8 mouse cellular contexts compared by ENCODE assay signal in the genomic region with DNA sequence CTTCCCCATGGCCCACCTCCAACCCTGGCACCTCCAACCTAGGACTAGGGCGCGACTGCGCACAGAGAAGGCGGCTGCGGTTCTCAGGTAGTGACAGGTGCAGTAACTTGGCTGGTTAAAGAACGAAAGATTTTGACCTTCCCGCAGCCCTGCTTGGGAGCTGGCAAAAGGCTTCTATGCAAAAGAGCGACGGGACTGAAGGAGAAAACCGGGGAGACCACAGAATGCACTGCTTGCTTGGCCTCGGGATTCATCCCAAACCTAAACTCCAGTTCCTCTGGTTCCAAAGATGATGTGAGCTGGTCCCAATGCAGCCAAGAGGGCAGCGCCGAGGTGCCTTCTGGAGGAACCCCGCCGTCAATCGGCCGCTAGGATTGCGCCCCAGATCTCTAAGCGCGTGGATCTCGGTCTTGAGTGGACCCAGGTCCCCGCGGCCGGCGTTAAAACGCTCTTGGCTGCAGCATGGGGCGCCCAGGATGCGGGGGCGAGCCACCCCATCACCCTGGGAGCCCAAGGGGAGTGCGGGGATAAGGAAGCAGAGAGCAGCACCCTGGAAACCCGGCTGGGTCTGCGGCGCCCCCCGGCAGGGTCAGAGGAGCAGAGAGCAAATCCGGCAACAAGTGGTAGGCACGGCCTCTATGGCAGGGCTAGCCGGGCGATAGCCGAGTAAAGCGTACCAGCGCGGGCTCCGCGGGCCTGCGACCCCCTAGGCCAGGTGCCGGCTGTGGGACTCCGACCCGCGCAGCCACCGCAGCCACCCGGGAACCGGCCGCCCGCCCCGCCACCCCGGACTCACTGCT. TPM values are rescaled to one million over a fixed set of nuclear protein-coding genes. Genes with fewer than 3 reads are reported as not detected.
DNase-seq lines count a peak whose midpoint lies in the region; ATAC-seq and TF ChIP-seq lines count a peak whose summit lies in the region.

No protein-coding gene starts in this region.

- TF ChIP-seq EP300 in ES-Bruce4 (IDR thresholded peaks at IDR 0.05; ENCODE audit: insufficient read depth, low read depth, low read length): no peak
- no peak for TF ChIP-seq EP300 in stomach, postnatal 0 days (optimal IDR thresholded peaks at IDR 0.05)

- ATAC-seq in megakaryocyte, adult 5-6 weeks (ENCODE audit: poor library complexity, severe bottlenecking): peak; percentile 49
- peak; percentile 48 for ATAC-seq in stomach, postnatal 0 days (ENCODE audit: low FRiP score, low TSS enrichment)

- H3K4me3 ChIP-seq in heart, embryonic 10.5 days: peak overlapping the region; percentile 87
- peak overlapping the region; percentile 86 for H3K4me3 ChIP-seq in ES-Bruce4 (ENCODE audit: low read depth, low read length)
- H3K4me3 ChIP-seq in stomach, postnatal 0 days (ENCODE audit: low read depth, low read length): peak overlapping the region; percentile 88

- 3% methylated on average over 54 of the region's 56 CpGs for WGBS in heart, embryonic 10.5 days
- under 1% methylated on average over 55 of the region's 56 CpGs for WGBS in stomach, postnatal 0 days

- H3K36me3 ChIP-seq in heart, embryonic 10.5 days: peaks cover 15% of the 10 kb centered on the region
- no peaks in the 10 kb centered on the region; the same call in 1 of the 2 replicates for H3K36me3 ChIP-seq in ES-Bruce4 (ENCODE audit: control insufficient read depth, insufficient read depth, low read length, poor library complexity, severe bottlenecking)
- peaks cover 7% of the 10 kb centered on the region for H3K36me3 ChIP-seq in stomach, postnatal 0 days (ENCODE audit: control insufficient read depth, insufficient read depth, low read length)

- no peak for TF ChIP-seq POLR2A in ES-Bruce4 (IDR thresholded peaks at IDR 0.05; ENCODE audit: insufficient read depth, low read length)

- H3K9ac ChIP-seq in ES-Bruce4 (ENCODE audit: low read depth, poor library complexity, severe bottlenecking): peak overlapping the region; percentile 92
- H3K9ac ChIP-seq in stomach, postnatal 0 days (ENCODE audit: low read length): peak overlapping the region; percentile 96

- no peak for TF ChIP-seq CTCF in ES-Bruce4 (IDR thresholded peaks at IDR 0.05; ENCODE audit: low read depth, low read length)
- TF ChIP-seq CTCF in stomach, postnatal 0 days (IDR thresholded peaks at IDR 0.05; ENCODE audit: low read depth): no peak

- H3K27ac ChIP-seq in heart, embryonic 10.5 days: peak overlapping the region; percentile 89
- H3K27ac ChIP-seq in ES-Bruce4 (ENCODE audit: insufficient read depth, low read length): no peak overlapping the region
- peak overlapping the region; percentile 87 for H3K27ac ChIP-seq in stomach, postnatal 0 days (replicated peaks)

- H3K9me3 ChIP-seq in heart, embryonic 10.5 days: no peaks in the 10 kb centered on the region
- no peaks in the 10 kb centered on the region for H3K9me3 ChIP-seq in ES-Bruce4 (replicated peaks; ENCODE audit: control insufficient read depth, insufficient read depth, low read length, poor library complexity, severe bottlenecking)
- H3K9me3 ChIP-seq in stomach, postnatal 0 days (ENCODE audit: control insufficient read depth, low read length): no peaks in the 10 kb centered on the region

- H3K4me2 ChIP-seq in stomach, postnatal 0 days (replicated peaks; ENCODE audit: low read depth): peak overlapping the region; percentile 97

- no peaks in the 10 kb centered on the region for H3K27me3 ChIP-seq in heart, embryonic 10.5 days (ENCODE audit: insufficient read depth, poor library complexity, severe bottlenecking)
- H3K27me3 ChIP-seq in ES-Bruce4 (ENCODE audit: control insufficient read depth, insufficient read depth, low read length, poor library complexity, severe bottlenecking): no peaks in the 10 kb centered on the region
- no peaks in the 10 kb centered on the region for H3K27me3 ChIP-seq in stomach, postnatal 0 days (ENCODE audit: control insufficient read depth, insufficient read depth, low read length)

- H3K4me1 ChIP-seq in heart, embryonic 10.5 days: peaks cover 16% of the 10 kb centered on the region
- H3K4me1 ChIP-seq in ES-Bruce4 (ENCODE audit: control insufficient read depth, insufficient read depth, low read length): no peaks in the 10 kb centered on the region
- H3K4me1 ChIP-seq in stomach, postnatal 0 days (replicated peaks; ENCODE audit: control insufficient read depth, insufficient read depth): peaks cover 5% of the 10 kb centered on the region; the same call in 1 of the 2 replicates

- DNase-seq in heart, embryonic 10.5 days (ENCODE audit: low spot score): no peak
- DNase-seq in heart, adult 11 months: no peak
- peak; percentile 37 to 39 for DNase-seq in cerebellum, postnatal 36 days
- peak; percentile 11 for DNase-seq in gastrocnemius, postnatal 10 days
- peak; percentile 18 to 53 for DNase-seq in kidney, postnatal 25 days
- peak; percentile 48 for DNase-seq in stomach, postnatal 0 days (ENCODE audit: low spot score)

RNA-seq across cellular contexts. Expression of gene Mia3, which starts 0.6 kb away (rescaled TPM):
- polyA plus RNA-seq in heart, embryonic 10.5 days (2016; fragmentation: Nextera tagmentation; extraction: Ambion mirVana): 83.4 and 89.1 TPM in 2 replicates
- 155 and 167 TPM in 2 replicates for polyA plus RNA-seq in ES-Bruce4 (2011; ENCODE audit: insufficient read depth, insufficient read length, low read depth, missing spikeins)
- 100 to 1,000 TPM; 105 to 133 TPM for total RNA-seq in gastrocnemius, postnatal 10 days (2021)
- total RNA-seq in megakaryocyte, adult 5-6 weeks (2015): 102 and 119 TPM in 2 replicates
- total RNA-seq in megakaryocyte, adult 5-6 weeks (2017): 134 and 164 TPM in 2 replicates
- 56.9 and 57.1 TPM in 2 replicates for polyA plus RNA-seq in stomach, postnatal 0 days (2015; fragmentation: Nextera tagmentation; extraction: Ambion mirVana)

RNA-seq across cellular contexts. Expression of gene Taf1a, which starts 20.0 kb away (rescaled TPM):
- 14.7 and 18.0 TPM in 2 replicates for polyA plus RNA-seq in heart, embryonic 10.5 days (2016; fragmentation: Nextera tagmentation; extraction: Ambion mirVana)
- 24.5 and 26.4 TPM in 2 replicates for polyA plus RNA-seq in ES-Bruce4 (2011; ENCODE audit: insufficient read depth, insufficient read length, low read depth, missing spikeins)
- total RNA-seq in gastrocnemius, postnatal 10 days (2021): 1 to 10 TPM; 4.4 to 7.1 TPM
- 7.5 and 9.1 TPM in 2 replicates for total RNA-seq in megakaryocyte, adult 5-6 weeks (2015)
- total RNA-seq in megakaryocyte, adult 5-6 weeks (2017): 9.4 and 11.0 TPM in 2 replicates
- polyA plus RNA-seq in stomach, postnatal 0 days (2015; fragmentation: Nextera tagmentation; extraction: Ambion mirVana): 9.9 and 10.8 TPM in 2 replicates

RNA-seq across cellular contexts. Expression of gene Hhipl2, which starts 49.2 kb away (rescaled TPM):
- polyA plus RNA-seq in heart, embryonic 10.5 days (2016; fragmentation: Nextera tagmentation; extraction: Ambion mirVana): 0.13 and 0.14 TPM in 2 replicates
- not detected in 2 replicates for polyA plus RNA-seq in ES-Bruce4 (2011; ENCODE audit: insufficient read depth, insufficient read length, low read depth, missing spikeins)
- under 1 TPM in 1 of 2 experiments, not detected in 1; 0.14 TPM for total RNA-seq in gastrocnemius, postnatal 10 days (2021)
- total RNA-seq in megakaryocyte, adult 5-6 weeks (2015): not detected in 2 replicates
- 0.12 TPM in 1 of 2 replicates, not detected in the other for total RNA-seq in megakaryocyte, adult 5-6 weeks (2017)
- polyA plus RNA-seq in stomach, postnatal 0 days (2015; fragmentation: Nextera tagmentation; extraction: Ambion mirVana): not detected in 2 replicates

Comparison
In these comparisons a context has a peak if more than half of its experiments do, and no peak if none do; other contexts are left out.
1. DNase-seq: peak in cerebellum, postnatal 36 days (2 of 2), gastrocnemius, postnatal 10 days (single experiment), kidney, postnatal 25 days (2 of 2) and stomach, postnatal 0 days (single experiment); none in heart, embryonic 10.5 days (single experiment) and heart, adult 11 months (single experiment).
2. Peak in every context shown above with its lines, with median percentiles within 50 percentile points of each other: H3K4me3 ChIP-seq.